Mouse (Mus musculus): ENCODE data around the gene Arhgap5.
"Not testable (repeated sequence)": the region's sequence is repeated elsewhere in the genome, so short reads cannot be mapped to it uniquely, and the experiment has no call there.

Arhgap5 gene

DNA sequence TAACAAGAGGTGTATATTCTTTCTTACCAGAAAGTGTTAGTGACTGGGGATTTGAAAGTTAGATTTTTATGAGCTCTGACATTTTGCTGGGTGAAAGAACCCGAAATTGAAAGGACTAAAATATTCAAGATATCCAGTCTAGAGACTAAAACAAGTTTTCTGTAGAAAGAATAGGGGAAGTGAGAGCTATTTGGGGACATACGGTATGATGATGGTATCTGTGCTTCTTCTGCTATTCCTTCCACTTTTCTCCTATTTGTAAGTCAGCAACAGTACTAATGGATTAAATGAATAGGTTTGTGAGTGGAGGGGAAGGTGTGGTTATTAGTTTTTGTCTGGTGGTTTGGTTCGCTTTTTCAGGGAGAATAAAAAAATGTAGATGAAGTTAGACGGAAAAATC is 37.5 kb downstream of the Arhgap5 start:
- DNase-seq (ENCODE audit: low spot score in 2 of 2), result no peak

GRCm38 (mm10) chr12:52544532-52544931 is 40.8 kb downstream of the Arhgap5 start:
- no peak for DNase-seq (ENCODE audit: low spot score in 2 of 2)

- DNase-seq (ENCODE audit: low spot score in 2 of 2), result no peak
Measured at GRCm38 (mm10) chr12:52552085-52552484, 48.3 kb downstream of the Arhgap5 start.

DNA sequence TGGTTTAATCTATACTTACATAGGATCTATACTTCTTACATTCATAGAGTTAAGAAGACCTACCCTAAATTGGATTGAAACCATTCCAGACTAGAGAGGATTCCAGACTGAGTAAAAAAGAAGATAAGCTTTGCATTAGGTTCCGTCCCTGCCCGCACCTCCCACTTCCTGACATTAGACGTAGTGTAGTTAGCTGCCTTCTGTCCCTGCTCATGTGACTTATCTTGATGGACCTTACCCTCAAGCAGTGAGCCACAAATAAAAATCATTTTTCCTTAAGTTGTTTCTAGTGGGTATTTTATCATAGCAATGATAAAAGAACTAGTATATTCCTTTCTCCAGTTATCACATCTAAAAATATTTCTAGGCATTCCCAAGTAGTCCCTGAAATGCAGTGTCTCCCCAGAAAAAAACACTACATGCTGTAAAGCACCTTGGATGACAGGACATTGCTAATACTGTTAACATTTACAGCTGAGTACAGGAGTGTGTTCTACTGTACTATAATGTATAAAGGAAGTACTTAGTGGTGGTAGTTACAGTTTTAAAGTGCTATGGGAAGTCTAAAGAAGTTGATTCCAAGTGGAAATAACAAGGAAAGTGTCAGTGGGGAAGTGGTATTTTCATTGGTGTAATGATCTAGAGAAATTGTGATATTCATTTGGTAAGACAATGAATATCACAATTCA is 51.6 kb downstream of the Arhgap5 start:
- no peak for DNase-seq (ENCODE audit: low spot score in 2 of 2)

- no peak for DNase-seq (ENCODE audit: low spot score in 2 of 2)
Measured at GRCm38 (mm10) chr12:52565654-52566053, 61.9 kb downstream of the Arhgap5 start.

- no peak for DNase-seq (ENCODE audit: low spot score in 2 of 2)
Measured at GRCm38 (mm10) chr12:52573371-52573770, 69.6 kb downstream of the Arhgap5 start.

DNA sequence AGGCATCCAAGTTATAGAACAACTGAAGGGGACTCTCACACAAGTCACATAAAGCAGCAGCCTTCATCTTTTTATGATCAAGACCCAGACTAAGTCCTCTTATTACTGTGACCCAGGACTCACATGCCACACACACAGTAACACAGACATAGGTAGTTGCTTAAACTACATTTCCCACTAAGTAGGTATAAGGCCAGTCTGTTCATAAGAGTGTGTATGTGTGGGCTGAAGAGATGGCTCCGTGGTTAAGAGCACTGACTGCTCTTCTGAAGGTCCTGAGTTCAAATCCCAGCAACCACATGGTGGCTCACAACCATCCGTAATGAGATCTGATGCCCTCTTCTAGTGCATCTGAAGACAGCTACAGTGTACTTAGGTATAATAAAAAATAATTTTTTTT is 82.7 kb downstream of the Arhgap5 start:
- DNase-seq (ENCODE audit: low spot score in 2 of 2), result not testable (repeated sequence)

DNA sequence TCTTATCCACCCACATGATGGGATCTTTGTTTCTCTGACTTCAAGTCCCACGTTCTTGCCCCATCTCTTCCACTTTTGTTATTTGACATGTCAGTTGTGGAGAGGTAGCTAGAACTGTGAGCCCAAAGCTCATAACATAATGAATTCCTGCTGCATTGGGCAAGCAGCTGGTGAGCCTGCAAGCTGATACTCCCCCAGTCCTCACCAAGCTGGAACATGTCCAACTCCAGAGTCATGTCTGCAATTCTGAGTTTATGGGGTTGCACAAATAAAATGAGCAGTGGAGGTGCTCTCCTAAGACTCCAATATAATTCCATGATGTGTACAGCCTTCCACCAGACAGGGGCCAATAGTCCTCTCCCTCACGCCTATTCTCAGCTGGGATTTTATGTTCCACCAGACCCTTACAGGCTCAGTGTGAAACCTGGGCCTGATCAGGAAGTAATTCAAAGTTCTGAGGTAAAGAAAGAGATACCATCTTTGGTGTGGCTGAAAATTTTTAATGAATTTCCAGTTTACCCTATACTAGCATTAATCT is 83.8 kb downstream of the Arhgap5 start:
- no peak for DNase-seq (ENCODE audit: low spot score in 2 of 2)

DNA sequence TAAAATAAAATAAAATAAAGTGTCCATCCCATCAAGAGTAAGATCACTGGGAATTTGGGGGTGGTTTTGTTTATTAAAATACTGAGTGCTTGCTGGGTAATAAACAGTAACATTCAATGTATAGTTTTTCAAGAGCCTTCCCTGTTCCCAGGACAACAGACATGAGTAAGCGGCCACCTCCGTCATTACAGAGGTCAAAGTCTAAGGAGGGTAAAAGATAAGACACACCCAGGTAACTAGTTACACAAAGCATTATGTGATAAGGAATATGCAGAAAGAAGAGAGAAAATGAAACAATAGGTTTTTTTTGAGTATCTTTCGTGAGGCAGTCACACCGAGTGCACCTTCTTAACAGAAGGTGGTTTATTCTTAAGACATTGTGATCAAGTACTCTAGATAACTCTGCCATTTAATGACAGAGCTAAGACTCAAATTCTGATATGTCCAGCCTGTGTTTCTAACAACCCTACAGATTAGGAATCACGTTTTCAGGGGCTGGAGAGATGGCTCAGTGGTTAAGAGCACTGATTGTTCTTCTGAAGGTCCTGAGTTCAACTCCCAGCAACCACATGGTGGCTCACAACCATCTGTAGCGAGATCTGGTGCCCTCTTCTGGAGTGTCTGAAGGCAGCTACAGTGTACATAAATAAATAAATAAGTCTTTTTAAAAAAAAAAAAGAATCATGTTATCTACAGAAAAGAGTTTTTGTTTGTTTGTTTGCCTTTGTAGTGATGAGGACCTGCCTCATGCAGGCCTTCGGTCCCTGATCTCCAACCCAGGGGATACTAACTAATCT is 91.8 kb downstream of the Arhgap5 start:
- no peak for DNase-seq (ENCODE audit: low spot score in 2 of 2)

- no peak for DNase-seq (ENCODE audit: low spot score in 2 of 2)
Measured at GRCm38 (mm10) chr12:52602471-52602870, 98.7 kb downstream of the Arhgap5 start.

- DNase-seq (ENCODE audit: low spot score in 2 of 2), result peak; percentile 82 to 90
Measured at GRCm38 (mm10) chr12:52602883-52603694, 99.3 kb downstream of the Arhgap5 start.

GRCm38 (mm10) chr12:52603695-52604255 is 100.0 kb downstream of the Arhgap5 start:
- DNase-seq (ENCODE audit: low spot score in 2 of 2), result peak; percentile 18 to 72

DNA sequence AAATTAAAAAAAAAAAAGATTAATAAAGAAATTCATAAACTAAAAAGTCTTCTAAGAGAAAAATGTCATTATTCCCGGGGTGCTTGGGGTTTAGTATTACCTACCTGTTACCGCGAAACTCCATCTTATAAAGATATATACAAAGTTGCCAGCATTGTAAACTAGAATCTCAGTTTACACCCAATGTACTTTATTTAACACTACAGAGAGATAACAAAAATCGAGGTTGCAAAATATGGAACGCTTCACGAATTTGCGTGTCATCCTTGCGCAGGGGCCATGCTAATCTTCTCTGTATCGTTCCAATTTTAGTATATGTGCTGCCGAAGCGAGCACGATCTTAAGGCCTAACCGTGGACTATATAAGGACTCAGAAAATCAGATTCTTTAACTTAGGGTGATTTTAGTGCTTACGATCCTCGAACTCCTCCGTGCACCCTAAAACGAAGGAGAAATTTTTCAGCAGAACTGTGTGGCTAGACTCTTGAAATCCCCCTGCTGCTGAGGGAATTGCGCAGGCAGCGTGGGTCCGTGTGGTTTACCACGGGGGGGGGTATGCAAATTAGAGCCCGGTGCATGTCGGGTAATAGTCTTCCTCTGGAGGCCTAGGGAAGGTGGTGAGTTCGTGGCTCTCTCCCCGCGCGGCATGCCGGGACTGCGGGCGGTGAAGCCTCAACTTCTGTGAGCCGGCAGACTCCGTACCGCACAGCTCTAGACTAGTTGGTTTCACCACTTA is 100.7 kb downstream of the Arhgap5 start:
- peak; percentile 96 to 98 for DNase-seq (ENCODE audit: low spot score in 2 of 2)

DNA sequence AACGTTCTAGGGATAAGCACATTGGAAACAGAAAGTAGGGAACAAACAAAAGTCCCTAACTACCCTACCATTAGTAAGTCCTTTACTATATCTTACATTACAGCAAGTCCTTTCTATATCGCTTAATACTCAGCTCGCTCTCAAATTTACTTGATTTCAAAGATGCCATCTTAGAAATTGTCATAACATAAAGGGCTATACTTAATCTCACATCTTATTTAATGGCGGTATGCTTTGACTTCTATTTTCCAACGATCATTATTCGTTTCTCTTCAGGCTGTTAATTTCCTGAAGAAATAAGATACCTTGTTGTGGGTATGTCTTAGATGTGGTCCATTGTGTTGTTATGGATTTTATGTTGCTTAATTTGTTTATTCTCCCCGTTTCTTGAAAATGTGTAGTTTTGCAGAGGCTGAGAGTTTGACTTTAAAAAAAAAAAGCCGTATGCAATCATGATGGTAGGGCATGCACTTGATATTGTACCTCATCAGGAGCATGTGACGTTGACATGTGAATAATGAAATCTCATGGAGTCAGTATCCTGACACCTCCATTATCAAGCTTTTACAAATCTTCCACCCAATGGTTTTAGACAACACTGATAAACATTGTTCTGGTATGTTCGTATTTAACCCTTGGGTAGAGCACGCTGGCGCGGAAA is 101.3 kb downstream of the Arhgap5 start:
- no peak for DNase-seq (ENCODE audit: low spot score in 2 of 2)

DNA sequence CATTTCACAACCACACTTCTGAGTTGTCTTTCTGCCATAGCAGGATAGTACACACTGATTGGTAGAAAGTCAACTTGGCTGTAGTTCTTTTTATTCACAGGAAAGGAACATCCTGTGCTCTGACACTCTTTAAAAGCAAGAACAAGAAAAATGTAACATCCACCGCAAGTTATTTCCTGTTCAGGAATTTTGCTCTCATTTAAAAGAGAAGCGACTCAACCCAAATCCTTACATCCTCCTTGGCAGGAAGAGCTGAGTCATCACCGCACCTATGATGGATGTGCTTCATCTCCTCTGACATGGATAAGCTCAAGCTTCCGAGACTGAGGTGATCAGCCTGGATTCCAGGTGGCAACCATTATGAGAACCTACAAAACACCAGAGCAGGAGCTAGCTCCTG is 103.6 kb downstream of the Arhgap5 start:
- no peak for DNase-seq (ENCODE audit: low spot score in 2 of 2)

- no peak for DNase-seq (ENCODE audit: low spot score in 2 of 2)
Measured at GRCm38 (mm10) chr12:52615703-52616102, 111.9 kb downstream of the Arhgap5 start.

DNA sequence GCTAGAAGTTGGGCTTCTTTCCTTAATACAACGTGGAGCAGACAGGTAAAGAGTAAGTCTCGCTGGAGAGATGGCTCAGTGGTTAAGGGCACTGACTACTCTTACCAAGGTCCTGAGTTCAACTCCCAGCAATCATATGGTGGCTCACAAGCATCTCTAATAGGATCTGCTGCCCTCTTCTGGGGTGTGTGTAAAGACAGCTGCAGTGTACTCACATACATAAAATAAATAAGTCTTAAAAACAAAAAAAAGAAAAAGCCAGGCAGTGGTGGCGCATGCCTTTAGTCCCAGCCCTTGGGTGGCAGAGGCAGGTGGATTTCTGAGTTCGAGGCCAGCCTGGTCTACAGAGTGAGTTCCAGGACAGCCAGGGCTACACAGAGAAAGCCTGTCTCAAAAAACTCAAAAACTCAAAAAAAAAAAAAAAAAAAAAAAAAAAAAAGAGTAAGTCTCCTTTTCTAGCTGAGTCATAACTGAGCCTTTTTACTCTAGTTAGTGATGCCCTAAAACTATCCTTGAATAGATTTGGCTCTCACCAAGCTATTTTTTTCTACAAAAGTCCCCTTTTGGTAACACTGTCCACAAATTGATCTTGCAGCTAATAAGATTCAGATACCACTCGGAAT is 114.8 kb downstream of the Arhgap5 start:
- DNase-seq (ENCODE audit: low spot score in 2 of 2), result no peak

- DNase-seq (ENCODE audit: low spot score in 2 of 2), result no peak
Measured at GRCm38 (mm10) chr12:52619644-52620043, 115.9 kb downstream of the Arhgap5 start.
